Mouse (Mus musculus): ENCODE data around the gene Rcc2. TPM values are rescaled to one million over a fixed set of nuclear protein-coding genes. Genes with fewer than 3 reads are reported as not detected.

Rcc2 gene
- total RNA-seq, 2 experiments from 2014 or later: 63.3 to 85.8 TPM

GRCm38 (mm10) chr4:140710781-140711180, 10.4 kb downstream of the Rcc2 start:
- no peak for DNase-seq

- no peak for DNase-seq
Observed at GRCm38 (mm10) chr4:140711360-140711759, 11.0 kb downstream of the Rcc2 start.

DNA sequence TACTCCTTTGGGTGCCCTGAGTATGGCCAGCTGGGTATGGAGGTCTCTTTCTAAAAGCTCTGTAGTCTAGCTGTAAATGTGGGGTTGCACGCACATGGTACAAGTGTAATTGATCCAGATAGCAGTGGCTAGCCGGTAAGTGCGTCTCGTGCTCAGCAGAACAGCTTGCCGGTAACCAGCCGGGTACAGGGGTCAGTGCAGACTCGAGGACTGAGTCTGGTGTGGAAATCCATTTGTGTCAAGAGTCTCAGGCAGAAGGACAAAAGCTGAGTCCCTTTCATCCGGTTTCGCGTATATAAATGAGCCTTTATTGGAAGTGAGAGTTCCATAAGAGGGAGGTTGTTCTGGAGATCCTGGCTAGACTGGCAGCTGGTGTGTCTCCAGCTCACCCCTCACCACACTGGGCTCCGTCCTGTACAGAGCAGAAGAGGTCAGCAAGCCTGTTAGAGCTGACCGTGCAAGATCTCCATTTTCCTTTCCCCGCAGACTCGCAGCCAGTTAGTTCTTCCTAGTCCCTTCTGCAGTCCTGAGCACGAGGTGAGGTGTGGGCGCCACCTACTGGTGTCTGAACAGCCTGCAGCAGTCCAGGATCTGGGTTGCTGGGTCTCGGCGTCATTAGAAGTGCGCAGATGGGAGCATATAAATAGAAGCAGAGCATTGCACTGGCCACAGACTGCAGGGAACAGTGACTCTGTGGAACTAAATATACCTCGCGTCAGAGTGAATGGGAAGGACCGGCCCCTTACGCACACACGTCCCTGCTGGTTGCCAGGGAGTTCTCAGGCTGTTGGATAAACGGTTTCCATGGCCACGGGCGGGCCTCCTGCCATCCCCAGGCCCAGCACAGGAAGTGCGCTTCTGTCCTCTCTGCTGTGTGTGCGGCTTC, 13.4 kb downstream of the Rcc2 start:
- DNase-seq: peak; percentile 91 to 92

DNA sequence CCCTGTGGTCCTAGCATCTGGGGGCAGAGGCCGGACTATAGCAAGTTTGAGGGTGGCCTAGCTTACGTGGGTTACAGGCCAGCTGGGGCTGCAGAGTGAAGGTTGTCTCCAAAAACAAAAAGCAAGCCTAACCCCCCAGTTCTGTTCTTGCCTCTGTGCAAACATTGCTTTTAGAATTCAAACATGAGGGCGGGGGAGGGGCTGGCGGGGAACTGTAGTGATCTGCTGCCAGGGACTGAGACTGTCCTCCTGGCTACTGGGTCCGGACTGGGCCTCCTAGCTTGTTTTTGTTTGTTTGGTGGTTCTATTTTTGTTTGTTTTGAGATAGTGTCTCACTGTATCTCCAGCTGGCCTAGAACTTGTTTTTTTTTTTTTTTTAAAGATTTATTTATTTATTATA, 14.2 kb downstream of the Rcc2 start:
- DNase-seq: no peak

DNA sequence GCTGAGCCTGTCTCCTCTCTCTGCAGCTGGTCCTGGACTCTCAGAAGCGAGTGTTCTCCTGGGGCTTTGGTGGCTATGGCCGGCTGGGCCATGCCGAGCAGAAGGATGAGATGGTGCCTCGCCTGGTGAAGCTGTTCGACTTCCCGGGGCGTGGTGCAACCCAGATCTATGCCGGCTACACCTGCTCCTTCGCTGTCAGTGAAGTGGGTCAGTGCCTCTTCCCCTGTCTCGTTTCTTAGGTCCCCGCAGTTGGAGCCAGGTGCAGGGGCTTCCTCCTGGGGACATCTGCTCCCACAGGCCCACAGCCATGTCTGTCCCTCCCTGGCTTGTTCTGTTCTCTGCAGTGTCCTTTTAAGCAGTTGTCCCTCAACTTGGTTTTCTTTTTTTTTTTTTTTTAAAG, 16.7 kb downstream of the Rcc2 start:
- DNase-seq: no peak

DNA sequence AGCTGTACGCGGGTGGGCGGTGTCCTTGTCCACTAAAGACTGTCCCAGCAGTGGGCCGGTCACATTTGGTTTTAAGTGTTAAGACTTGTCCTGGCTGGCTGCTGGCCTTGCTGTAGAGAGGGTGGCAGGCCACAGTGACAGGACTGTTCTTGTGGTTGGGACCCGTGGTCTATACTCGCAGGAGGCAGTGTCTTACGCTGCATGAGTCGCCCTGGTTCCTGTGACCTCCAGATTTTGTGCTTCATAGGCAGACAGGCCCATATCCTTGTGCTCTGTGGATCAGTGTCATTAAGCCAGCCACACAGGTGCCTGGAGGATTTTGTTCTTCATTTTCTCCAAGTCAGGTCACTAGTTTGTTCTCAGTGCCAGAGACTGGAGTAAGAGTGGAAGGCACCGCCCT, 18.1 kb downstream of the Rcc2 start:
- peak in 1 of 2 experiments; percentile 40 for DNase-seq

DNA sequence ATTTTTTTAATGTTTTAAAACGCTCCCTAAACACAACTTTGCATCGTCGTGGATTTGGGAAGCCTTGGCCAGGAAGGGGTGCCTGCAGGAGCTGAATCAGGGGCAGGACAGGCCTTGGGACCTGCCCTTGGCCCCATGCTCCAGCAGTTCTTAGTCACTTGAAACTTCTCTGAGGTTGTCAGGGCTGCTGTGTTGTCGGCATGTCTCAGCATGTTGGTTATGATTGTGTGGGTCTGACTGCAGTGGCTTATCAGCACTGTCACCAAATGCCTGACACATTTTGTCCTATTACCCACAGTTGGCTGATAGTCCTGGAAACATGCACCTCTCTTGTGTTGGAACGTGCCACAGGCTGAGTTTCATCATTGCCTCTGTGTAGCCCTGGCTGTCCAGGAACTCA, 19.8 kb downstream of the Rcc2 start:
- DNase-seq: peak; percentile 64 to 75

- no peak for DNase-seq
Observed at GRCm38 (mm10) chr4:140721968-140722490, 21.7 kb downstream of the Rcc2 start.

GRCm38 (mm10) chr4:140722710-140723109, 22.4 kb downstream of the Rcc2 start:
- DNase-seq: no peak

DNA sequence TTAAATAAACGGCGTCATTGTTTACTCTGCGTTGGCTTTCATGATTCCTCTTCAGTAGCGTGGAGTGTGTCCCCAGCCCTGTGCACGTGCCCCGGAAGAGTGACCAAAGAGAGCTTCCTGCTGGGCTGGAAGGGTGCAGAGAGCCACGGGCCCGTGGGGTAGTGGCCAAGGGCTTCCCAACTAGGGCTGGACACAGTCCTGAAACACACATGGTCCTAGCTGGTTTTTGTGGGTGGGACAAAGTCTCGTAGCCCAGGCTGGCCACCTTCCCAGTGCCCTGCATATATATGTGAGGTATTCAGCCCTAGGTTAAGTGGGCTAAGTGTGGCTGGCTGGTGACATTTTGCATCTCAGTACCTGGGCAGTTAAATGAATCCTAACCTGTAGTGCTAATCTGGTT, 22.9 kb downstream of the Rcc2 start:
- no peak for DNase-seq

GRCm38 (mm10) chr4:140723801-140724200, 23.5 kb downstream of the Rcc2 start:
- peak in 1 of 2 experiments; percentile 40 for DNase-seq

- no peak for DNase-seq
Observed at GRCm38 (mm10) chr4:140724739-140725138, 24.4 kb downstream of the Rcc2 start.

DNA sequence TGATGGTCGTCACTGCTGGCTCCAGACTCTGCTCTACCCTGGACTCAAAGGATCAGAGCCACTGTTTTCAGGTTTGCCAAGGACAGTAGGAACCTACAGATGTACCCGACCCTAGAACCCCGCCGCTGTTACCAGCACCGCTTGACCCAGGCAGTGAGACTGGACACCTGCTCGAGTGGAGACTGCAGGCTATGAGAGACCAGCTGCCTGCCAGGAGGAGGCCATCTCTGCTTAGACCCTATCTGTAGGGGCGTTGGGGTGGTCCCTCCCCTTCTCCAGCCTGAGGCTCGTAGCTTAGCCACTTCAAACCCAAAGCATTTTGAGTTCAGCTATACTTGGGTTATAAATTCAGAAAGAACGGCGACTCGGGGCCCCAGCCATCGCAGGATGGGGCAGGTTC, 26.6 kb downstream of the Rcc2 start:
- no peak for DNase-seq

- no peak for DNase-seq
Observed at GRCm38 (mm10) chr4:140731654-140732053, 31.3 kb downstream of the Rcc2 start.

DNA sequence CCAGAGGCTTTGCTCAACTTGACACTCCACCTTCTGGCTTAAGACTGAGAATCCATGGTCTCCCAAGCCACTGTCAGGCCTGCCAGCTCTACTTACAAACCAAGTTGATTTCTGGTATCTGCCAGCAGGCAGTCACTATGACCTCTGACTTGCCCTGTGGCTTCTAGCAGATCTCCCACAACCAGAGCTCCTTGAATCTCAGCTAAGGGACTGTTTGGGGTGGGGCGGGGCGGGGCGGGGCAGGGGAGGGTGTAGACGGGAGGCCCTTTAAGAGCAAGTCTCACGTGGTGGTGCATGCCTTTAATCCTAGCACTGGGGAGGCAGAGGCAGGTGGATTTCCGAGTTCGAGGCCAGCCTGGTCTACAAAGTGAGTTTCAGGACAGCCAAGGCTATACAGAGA, 32.5 kb downstream of the Rcc2 start:
- DNase-seq: no peak

GRCm38 (mm10) chr4:140740655-140741054, 40.3 kb downstream of the Rcc2 start:
- DNase-seq: no peak

GRCm38 (mm10) chr4:140741401-140741800, 41.1 kb downstream of the Rcc2 start:
- no peak for DNase-seq

- DNase-seq: no peak
Observed at GRCm38 (mm10) chr4:140742543-140742942, 42.2 kb downstream of the Rcc2 start, which contains the start of gene Padi6. Gene Padi6, minus strand, starts transcription at chr4:140742643.

DNA sequence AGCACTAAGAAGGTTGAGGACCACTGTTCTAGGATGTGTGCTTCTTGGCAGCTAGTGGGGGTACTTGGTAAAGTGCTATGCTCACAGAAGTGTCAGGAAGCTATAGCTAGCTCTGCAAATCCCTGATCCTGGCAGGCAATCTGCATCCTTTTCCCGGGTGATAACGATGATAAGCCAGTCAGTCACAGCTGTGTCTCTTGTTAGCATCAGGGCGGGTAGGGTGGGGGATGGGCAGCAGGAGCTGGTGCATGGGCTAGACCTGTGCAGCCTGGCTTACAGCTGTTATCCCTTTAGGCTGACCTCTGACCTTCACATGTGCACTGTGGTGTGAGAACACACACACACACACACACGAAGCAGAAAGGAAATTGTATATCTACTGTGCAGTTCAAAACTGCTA, 42.7 kb downstream of the Rcc2 start:
- no peak for DNase-seq

GRCm38 (mm10) chr4:140744654-140745053, 44.3 kb downstream of the Rcc2 start:
- peak; percentile 72 to 74 for DNase-seq

DNA sequence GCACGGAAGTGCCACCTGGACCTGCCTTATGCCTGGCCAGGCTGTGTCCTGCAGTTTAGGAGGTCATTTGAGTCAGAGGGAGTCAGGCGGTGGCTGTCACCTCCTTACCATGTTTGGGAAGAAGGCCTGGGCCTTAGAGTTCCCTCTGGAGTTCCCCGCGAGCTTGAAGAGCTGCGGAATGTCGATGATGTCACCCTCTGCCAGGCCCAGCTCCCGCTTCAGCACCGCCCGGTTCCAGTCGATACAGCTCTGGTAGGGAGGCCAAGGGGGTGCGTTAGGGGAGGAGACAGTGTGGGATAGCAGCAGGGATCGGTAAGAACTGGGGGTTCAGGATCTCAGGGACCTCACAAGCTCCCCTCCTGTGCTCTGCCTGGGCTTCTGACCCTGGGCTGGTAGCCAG, 47.6 kb downstream of the Rcc2 start:
- DNase-seq: no peak

DNA sequence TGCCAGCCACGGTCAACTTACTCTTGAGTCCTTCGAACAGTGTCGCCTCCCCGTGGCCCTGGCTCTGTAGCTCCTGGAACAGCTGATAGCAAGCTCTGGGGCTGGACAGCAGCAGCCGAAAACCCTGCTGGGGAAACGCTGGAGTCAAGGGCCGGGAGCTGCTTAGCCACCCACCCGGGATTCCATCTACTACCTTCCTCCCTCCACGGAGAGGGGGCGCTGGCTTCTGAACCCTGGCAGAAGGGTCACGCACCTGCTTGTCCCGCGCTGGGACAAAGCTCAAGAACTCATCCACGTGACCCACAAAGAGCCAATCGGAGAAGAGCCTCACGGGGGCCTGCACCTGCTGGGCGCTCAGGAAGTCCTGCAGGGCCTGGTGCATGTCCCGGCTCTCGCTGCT, 50.0 kb downstream of the Rcc2 start:
- peak in 1 of 2 experiments; percentile 12 for DNase-seq

DNA sequence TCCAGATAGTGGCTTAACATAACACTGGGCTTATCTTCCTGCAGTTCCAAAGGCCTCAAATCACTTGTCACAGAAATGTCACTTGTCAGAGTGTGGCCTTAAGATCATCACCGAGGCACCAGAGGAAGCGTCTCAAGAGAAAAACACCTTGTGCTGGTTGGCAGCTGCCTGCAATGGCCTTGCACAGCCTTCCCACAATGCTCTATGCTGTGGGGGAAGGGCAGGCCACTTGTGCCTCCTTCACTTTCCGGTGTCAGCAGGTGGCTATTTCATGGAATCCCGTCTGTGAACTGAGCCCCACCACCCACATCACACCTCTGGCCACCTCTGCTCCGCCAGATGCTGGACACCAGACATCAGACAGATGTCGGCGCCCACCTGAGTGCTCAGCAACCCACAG, 53.0 kb downstream of the Rcc2 start:
- peak in 1 of 2 experiments; percentile 20 for DNase-seq

DNA sequence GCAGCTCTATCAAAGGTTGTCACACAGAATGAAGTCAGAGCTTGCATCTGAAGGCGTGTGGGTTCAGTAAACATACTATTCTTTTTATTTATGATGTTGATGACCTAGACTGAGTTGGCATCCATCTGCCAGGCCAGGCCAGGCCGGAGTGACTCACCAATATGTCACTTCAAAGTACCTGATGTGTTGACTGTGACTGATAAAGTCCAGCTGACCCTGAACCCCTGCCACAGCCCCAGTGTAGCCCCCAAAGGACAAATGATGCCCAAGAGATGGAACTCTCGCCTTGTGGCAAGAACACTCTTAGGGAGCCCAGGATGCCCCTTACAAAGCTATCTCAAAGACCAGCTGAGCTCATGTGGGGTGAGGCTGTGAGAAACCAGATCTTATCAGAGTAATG, 55.5 kb downstream of the Rcc2 start:
- peak; percentile 63 to 67 for DNase-seq
